Mouse (Mus musculus) cerebellum, adult 2 months (tissue): Measurements from ENCODE around the gene Pin1rt1. TPM values are rescaled to one million over a fixed set of nuclear protein-coding genes. Genes with fewer than 3 reads are reported as not detected.

Experiments used
- DNase-seq, 2 experiments: peaks; one replicate each; pipeline ENCODE4 v3.0.0; 2021
- H3K27ac ChIP-seq: fragments of 200-500 bp; 2 replicates; pipeline ENCODE4 v1.5.1; 2012; ENCODE audit warnings: low read length, control low read depth, inconsistent platforms; ENCODE audit not compliant: insufficient read depth
- H3K27me3 ChIP-seq: fragments of 200-500 bp; 2 replicates; pipeline ENCODE4 v1.6.1; 2012; ENCODE audit warnings: inconsistent platforms, mild to moderate bottlenecking, low read length, moderate library complexity; ENCODE audit not compliant: control insufficient read depth, insufficient read depth
- H3K4me1 ChIP-seq: fragments of 200-500 bp; 2 replicates; pipeline ENCODE4 v1.6.1; 2011; ENCODE audit warnings: low read length; ENCODE audit not compliant: control insufficient read depth, insufficient read depth
- H3K4me3 ChIP-seq: fragments of 200-500 bp; replicated peaks from 2 replicates; pipeline ENCODE3; 2011; ENCODE audit warnings: mild to moderate bottlenecking, low read depth, low read length, control low read depth; ENCODE audit not compliant: insufficient read depth
- CTCF ChIP-seq: fragments of 200-500 bp; IDR thresholded peaks from 2 replicates; pipeline ENCODE4 v1.5.1; 2011; ENCODE audit warnings: low read depth, mild to moderate bottlenecking, control low read depth, low read length, moderate library complexity, borderline replicate concordance; ENCODE audit not compliant: insufficient read depth
- POLR2A ChIP-seq: fragments of 200-500 bp; IDR thresholded peaks from 2 replicates; pipeline ENCODE4 v1.6.1; 2011; ENCODE audit warnings: low read length, control low read depth, borderline replicate concordance; ENCODE audit not compliant: insufficient read depth
- WGBS: fragments of 180-500 bp; shearing (Covaris S2); methylation state at CpG from one replicate; pipeline ENCODE4 v1.1.7; 2018; 5-methylcytosine and 5-hydroxymethylcytosine counted together
- polyA plus RNA-seq: library from polyadenylated mRNA; depleted of rRNA; stranded (reverse); fragments of >200 nt; gene quantifications from 2 replicates; pipeline ENCODE4 v1.2.3, GENCODE M21; 2012

Gene Pin1rt1
- polyA plus RNA-seq, 1 experiment: 0.08 TPM

GRCm38 (mm10) chr2:104710670-104711370, 5.4 kb downstream of the Pin1rt1 start:
- H3K27ac ChIP-seq: no peak overlapping the region
- TF ChIP-seq CTCF: no peak
- no peak for TF ChIP-seq POLR2A

GRCm38 (mm10) chr2:104709786-104710337, 6.3 kb downstream of the Pin1rt1 start:
- Histone ChIP-seq H3K4me1 (peaks cover 8% of the 10 kb centered on the region), H3K4me3 (no peak overlapping the region), H3K27ac (no peak overlapping the region), H3K27me3 (no peaks in the 10 kb centered on the region)
- DNase-seq: no peak
- TF ChIP-seq POLR2A: no peak
- TF ChIP-seq CTCF: no peak
- WGBS: 54% methylated on average over 6 of the region's 6 CpGs

More at GRCm38 (mm10) chr2:104710670-104711370, 5.4 kb downstream of the Pin1rt1 start:
- Histone ChIP-seq H3K4me1 (peaks cover 8% of the 10 kb centered on the region), H3K27me3 (no peaks in the 10 kb centered on the region), H3K4me3 (peak overlapping the region; percentile 73)
- DNase-seq: no peak
- WGBS: 16% methylated on average over 6 of the region's 6 CpGs

GRCm38 (mm10) chr2:104704355-104704754, 11.8 kb downstream of the Pin1rt1 start:
- no peak for TF ChIP-seq CTCF
- no peak for DNase-seq
- 84% methylated on average over 3 of the region's 3 CpGs for WGBS
- H3K4me3 ChIP-seq: no peak overlapping the region
- no peak overlapping the region for H3K27ac ChIP-seq
- no peaks in the 10 kb centered on the region for H3K27me3 ChIP-seq
- no peaks in the 10 kb centered on the region for H3K4me1 ChIP-seq

GRCm38 (mm10) chr2:104703158-104703557, 13.0 kb downstream of the Pin1rt1 start:
- Histone ChIP-seq H3K4me3 (no peak overlapping the region), H3K4me1 (no peaks in the 10 kb centered on the region), H3K27me3 (no peaks in the 10 kb centered on the region), H3K27ac (no peak overlapping the region)
- DNase-seq: no peak
- WGBS: 24% methylated on average over 3 of the region's 3 CpGs
- no peak for TF ChIP-seq CTCF
- TF ChIP-seq POLR2A: no peak

GRCm38 (mm10) chr2:104699659-104700058, 16.5 kb downstream of the Pin1rt1 start:
- Histone ChIP-seq H3K4me1 (no peaks in the 10 kb centered on the region), H3K27me3 (no peaks in the 10 kb centered on the region), H3K4me3 (no peak overlapping the region), H3K27ac (no peak overlapping the region)
- DNase-seq: no peak
- no peak for TF ChIP-seq CTCF
- no peak for TF ChIP-seq POLR2A
- 84% methylated on average over 11 of the region's 11 CpGs for WGBS

- Histone ChIP-seq H3K4me3 (no peak overlapping the region), H3K4me1 (peaks cover 9% of the 10 kb centered on the region; the same call in 1 of the 2 replicates), H3K27me3 (no peaks in the 10 kb centered on the region), H3K27ac (no peak overlapping the region)
- no peak for TF ChIP-seq POLR2A
- TF ChIP-seq CTCF: no peak
- 27% methylated on average over 2 of the region's 2 CpGs for WGBS
- DNase-seq: no peak
Measured at GRCm38 (mm10) chr2:104692551-104692950, 23.6 kb downstream of the Pin1rt1 start.

- 89% methylated on average over 4 of the region's 4 CpGs for WGBS
- no peak for TF ChIP-seq POLR2A
- no peak for TF ChIP-seq CTCF
- no peak overlapping the region for H3K4me3 ChIP-seq
- no peak for DNase-seq
- H3K4me1 ChIP-seq: peaks cover 9% of the 10 kb centered on the region; the same call in 1 of the 2 replicates
- no peak overlapping the region for H3K27ac ChIP-seq
- H3K27me3 ChIP-seq: no peaks in the 10 kb centered on the region
Measured at GRCm38 (mm10) chr2:104690720-104691119, 25.5 kb downstream of the Pin1rt1 start.

GRCm38 (mm10) chr2:104688724-104689123, 27.5 kb downstream of the Pin1rt1 start:
- H3K4me1 ChIP-seq: peaks cover 9% of the 10 kb centered on the region; the same call in 1 of the 2 replicates
- TF ChIP-seq CTCF (no peak), POLR2A (no peak)
- WGBS: 16% methylated on average over 8 of the region's 8 CpGs
- DNase-seq: peak; percentile 52 to 80
- no peaks in the 10 kb centered on the region for H3K27me3 ChIP-seq
- H3K4me3 ChIP-seq: no peak overlapping the region
- H3K27ac ChIP-seq: no peak overlapping the region
